Mouse (Mus musculus) heart, postnatal 14 days (tissue): Measurements from ENCODE around the gene Gm20388. TPM values are rescaled to one million over a fixed set of nuclear protein-coding genes. Genes with fewer than 3 reads are reported as not detected.

ENCODE experiments used
- DNase-seq, 2 experiments: peaks; one replicate each; pipeline ENCODE4 v3.0.0; 2021 to 2022
- intact Hi-C: fragments of 180-260 bp; cut with DNase I; formaldehyde crosslinking; loops from one replicate; pipeline ENCODE4 v1.15.1; 2025
- total RNA-seq, 2 experiments: library from RNA; stranded (reverse); gene quantifications; 2 replicates each; pipeline ENCODE4 v1.2.3; 2021

The Gm20388 gene
- total RNA-seq, 2 experiments from 2014 or later: 0.24 TPM; not detected in 1

DNA sequence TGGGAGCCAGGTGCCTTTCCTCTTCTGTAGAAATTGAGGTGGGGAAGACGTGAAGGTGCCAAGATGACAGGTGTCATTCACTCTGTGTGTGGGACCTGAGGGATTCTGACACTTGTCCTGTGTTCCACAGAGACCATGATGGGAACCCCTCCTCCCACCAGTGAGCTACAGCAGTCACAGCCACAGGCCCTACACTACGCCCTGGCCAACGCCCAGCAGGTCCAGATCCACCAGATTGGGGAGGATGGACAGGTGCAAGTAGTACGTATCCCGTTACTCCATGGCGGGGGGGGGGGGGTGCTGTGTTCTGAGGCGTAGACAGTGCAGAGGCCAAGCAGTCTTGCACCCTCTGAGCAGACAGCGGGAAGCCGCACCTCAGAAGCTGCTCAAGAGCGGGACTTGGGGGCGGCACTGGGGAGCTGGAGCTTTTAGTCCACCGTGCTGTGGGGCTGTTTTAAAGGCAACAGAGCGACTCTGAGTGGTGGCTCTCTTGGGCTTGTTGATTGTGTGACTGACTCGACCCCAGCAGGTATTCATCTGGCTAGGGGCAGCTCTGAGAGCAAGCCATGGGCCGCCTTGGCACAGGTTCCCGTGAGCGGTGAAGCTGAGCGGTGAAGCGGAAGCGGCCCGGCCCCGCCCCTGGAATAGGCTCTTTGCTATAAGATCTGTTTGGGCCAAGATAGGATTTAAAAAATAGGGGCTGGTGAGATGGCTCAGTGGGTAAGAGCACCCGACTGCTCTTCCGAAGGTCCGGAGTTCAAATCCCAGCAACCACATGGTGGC is 2095.0 kb downstream of the Gm20388 start:
- intact Hi-C loops: no loop called here
- no peak for DNase-seq

- DNase-seq: no peak
- intact Hi-C loops: no loop called here
Measured at GRCm38 (mm10) chr8:122006688-122007484, 2096.2 kb downstream of the Gm20388 start.

DNA sequence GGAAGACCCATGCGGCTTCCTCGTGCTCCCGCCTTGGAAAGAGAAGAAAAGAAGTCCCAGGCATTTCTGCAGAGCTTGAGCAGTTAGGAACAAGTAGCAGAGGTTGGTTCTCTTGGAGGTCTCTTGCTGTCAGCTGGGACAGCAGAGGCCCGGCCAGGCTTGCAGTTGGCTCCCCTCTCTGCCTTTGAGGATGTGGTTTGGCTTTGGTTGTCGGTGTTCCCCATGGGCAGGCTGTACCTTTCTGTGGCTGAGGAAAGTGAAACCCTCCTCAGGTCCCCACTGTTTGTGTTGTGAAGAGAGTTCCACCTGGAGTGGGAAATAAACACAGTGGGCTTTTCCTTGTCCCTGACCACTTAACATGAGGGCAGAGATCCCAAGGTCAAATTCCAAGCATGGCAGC is 2097.8 kb downstream of the Gm20388 start:
- no peak for DNase-seq
- intact Hi-C loops: no loop called here

DNA sequence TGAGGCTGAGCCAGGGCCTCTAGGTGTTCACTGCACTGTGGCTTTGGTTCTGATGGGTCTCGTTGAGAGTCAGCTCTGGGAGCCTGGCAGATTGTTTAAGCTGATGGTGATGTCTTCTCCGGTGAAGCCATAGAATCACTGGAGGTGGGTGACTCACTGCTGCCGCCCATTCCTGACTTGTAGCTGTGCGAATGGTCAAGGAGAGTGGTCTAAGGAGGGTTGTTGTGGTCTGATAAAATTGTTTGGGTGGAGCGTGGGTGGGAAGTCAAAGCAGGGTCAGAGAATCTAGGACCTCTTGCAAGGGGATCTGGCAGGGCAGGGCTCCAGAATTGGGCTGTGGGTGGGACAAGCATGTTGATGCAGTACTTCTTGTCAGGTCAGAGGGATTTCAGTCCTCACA is 2100.0 kb downstream of the Gm20388 start:
- intact Hi-C loops: no loop called here
- DNase-seq: no peak

DNA sequence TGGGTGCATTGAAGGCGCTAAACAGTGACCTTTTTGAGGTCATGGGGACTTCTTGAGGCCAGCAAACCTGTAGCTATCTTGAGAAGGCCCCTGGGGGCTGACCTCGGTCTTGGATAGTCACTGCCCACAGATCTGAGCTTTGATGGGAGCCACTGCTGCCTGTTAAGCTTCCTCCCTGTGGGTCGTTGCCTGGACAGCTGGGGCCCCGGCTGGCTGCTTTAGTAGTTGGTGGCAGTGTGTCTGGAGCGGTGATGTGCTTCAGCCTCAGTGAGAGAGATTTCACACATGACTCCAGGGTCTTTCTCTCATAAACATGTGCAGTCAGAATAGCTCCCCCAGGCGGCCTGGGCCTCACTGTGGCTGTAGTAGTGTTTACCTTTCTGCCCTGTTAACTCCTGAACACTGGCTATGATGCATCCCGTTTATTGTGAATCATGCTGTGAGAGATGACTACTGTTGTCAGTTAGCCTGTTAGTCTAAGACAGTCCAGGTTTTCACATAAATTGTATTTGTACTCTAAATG is 2100.5 kb downstream of the Gm20388 start:
- intact Hi-C loops: no loop called here

DNA sequence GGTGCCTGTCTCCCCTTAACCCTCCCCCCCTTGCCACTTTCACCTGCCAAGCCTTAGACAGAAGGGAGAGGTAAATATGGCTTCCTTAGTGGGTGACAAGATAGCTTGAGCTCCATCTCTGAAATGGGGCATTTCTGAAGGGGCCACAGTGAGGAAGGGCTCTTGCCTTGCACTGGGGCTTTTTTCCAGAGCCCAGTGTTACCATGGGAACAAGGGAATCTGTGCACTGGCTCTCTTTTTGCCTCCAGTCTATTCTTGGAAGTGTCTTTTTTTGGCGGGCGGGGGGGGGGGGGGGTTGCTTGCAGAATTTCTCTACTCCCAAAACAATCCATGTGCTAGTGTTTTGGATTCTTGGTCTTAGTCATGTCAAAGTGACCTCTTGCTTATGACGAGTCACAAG is 2104.0 kb downstream of the Gm20388 start:
- DNase-seq: no peak
- intact Hi-C loops: no loop called here

More for the DNA sequence above, 2100.5 kb downstream of the Gm20388 start:
- DNase-seq: no peak

- intact Hi-C loops: no loop called here
Measured at GRCm38 (mm10) chr8:122018046-122018831, 2107.6 kb downstream of the Gm20388 start.

GRCm38 (mm10) chr8:122019162-122019561 is 2108.5 kb downstream of the Gm20388 start:
- DNase-seq: no peak
- intact Hi-C loops: no loop called here

More at GRCm38 (mm10) chr8:122018046-122018831, 2107.6 kb downstream of the Gm20388 start:
- peak; percentile 44 to 49 for DNase-seq

GRCm38 (mm10) chr8:122020050-122020771 is 2109.6 kb downstream of the Gm20388 start:
- DNase-seq: no peak
- intact Hi-C loops: no loop called here

GRCm38 (mm10) chr8:122021725-122022124 is 2111.1 kb downstream of the Gm20388 start:
- intact Hi-C loops: no loop called here
- DNase-seq: no peak

DNA sequence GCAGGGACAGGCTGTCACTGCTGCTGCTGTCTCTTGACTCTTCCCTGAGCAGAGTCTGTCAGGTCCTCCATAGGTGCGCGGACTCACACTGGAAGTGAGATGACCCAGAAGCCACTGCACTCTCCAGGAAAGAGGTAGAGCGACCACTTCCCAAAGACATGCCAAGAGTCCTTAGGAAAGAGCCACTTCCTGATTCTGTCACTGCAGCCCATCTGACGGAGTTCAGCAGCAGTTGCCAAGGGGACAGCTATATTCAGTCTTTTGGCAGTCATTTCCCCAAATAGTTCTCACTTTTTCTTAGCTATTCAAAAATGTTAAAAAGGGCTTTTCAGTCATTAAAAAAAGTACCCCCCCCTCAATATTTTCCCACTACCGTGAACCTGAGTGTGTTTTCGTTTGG is 2111.6 kb downstream of the Gm20388 start:
- DNase-seq: no peak
- intact Hi-C loops: no loop called here

DNA sequence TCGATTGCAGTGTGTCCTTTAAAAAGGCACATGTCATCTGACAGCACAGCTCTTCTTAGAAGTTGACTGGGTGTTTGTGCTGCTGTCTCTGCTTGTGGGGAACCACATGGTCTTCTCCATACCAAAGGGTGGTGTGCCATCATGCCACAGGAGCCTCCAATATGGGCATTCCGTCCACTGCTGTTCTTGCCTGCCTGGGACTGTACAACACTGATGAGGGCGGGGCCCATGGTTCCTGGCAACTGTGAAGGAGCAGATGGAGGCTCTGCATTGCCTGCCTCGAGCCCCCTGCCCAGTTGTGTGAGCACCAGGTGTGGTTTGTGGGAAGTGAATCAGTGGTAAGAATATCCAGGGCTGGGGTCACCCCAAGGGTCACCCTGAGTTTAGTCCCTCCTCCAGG is 2112.1 kb downstream of the Gm20388 start:
- DNase-seq: no peak
- intact Hi-C loops: no loop called here

DNA sequence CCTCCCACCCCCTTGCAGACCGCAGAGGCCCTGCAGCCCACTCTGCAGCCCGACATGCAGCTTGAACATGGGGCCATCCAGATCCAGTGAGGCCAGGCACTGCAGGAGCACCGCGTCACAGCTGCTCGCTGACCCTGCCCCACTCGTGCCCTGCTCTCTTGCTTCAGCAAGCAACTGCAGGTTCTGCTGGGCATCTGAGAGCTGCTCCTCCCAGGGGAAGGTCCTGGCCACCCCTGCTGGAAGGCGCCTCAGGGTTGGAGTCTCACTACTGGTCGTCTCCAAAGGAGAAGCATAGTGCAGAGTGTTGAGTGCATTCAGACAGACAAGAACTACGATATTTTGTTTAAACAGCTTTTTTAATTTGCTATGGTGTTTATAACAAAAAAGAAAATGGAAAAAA is 2114.9 kb downstream of the Gm20388 start:
- DNase-seq: no peak
- intact Hi-C loops: no loop called here

DNA sequence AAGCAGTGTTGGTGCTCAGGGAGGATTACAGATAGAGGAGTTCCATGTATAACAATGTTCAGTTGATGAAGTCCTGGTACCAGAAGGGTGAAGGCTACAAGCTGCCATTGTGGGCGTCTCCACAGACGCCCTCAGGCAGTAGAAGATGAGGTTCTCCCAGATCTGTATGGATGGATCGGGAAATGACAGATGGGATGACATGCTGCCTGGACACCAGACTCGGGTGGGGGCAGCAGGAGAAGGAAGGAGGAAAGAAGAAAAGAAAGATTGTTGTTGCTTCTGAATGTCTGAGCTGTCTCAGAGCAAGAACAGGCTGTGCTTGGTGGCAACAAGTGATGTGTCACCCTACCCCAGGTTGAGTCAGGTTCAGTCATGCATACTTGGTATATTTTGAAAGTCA is 2117.5 kb downstream of the Gm20388 start:
- intact Hi-C loops: no loop called here
- DNase-seq: no peak

DNA sequence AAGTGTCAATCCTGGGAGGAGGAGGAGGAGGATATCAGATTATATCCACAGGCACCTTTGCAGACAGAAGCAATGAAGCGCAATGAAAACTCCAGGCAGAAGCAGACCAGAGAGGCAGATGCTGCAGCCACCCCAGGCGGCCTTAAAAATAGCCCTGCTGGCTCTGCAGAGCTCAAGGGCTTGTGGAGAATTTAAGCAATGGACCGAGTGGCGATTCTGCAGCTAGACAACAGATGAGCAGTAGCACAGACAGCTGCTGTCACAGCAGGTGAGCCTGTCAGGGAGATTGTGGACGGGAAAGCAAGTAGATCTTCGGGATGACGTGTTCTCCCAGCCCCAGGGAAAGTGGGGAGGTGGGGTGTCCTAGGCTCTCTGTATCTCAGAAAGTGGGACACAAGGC is 2120.3 kb downstream of the Gm20388 start:
- no peak for DNase-seq
- intact Hi-C loops: no loop called here

DNA sequence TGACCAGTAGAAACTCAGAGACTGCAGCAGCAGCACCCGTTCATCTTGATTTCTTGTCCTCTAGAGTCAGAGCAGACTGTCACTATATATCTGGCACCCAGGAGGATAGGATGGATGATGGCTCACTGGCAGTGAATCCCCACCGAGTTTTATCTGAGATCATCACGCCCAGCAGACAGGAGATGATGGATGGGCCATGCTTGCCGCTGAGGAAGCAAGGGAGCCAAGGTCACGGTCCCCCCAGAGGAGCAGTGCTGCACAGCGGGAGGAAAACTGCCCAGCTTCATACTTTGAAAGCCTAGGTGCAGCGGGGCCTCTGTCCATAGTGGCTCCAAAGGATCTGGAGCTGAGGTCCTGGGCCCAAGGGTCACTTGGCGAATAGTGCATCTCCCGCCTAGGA is 2122.1 kb downstream of the Gm20388 start:
- intact Hi-C loops: no loop called here

GRCm38 (mm10) chr8:122035543-122035942 is 2124.9 kb downstream of the Gm20388 start:
- intact Hi-C loops: no loop called here
- DNase-seq: no peak

More for the DNA sequence above, 2122.1 kb downstream of the Gm20388 start:
- DNase-seq: no peak

DNA sequence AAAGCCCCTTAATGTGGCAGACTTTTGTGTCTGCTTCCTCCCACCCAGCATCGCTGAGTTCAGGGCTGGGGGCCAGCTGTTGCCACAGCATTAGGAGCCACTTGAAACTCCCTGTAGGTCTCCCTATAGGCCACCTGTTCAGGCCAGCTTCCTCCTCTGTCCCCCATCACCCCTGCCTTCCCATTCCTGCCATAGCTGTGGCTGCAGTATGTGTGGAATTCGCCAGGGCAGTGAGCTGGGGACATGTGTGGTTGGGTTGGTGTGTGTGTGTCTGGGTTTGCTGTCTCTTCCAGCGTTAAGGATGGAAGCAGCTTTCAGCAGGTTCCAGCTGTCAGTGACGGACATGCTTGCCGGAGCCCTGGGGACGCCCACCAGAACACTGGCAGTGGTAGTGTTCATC is 2125.7 kb downstream of the Gm20388 start:
- intact Hi-C loops: no loop called here
- DNase-seq: no peak

DNA sequence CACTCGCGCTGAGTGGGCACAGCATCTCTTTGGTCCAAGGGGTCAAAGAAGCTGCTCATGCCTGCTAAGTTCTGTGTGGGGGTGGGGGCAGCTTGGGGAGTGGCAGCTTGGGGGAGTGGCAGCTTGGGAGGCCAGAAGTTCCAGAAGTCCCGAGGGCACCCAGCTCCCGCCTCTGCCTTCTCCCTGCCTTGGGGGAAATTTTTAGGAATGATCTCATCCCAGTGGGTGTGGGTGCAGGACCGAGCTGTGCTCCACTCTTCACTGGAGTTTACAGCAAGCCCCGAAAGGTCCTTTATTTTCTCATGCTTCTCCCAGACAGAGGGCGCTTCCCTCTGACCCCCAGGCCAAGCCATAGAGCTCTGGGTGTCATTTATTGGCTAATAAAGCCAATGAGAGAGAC is 2126.6 kb downstream of the Gm20388 start:
- intact Hi-C loops: no loop called here
- DNase-seq: no peak

- intact Hi-C loops: no loop called here
- no peak for DNase-seq
Measured at GRCm38 (mm10) chr8:122038076-122038475, 2127.4 kb downstream of the Gm20388 start.
